Mouse (Mus musculus): ENCODE data around the gene Limch1. TPM values are rescaled to one million over a fixed set of nuclear protein-coding genes. Genes with fewer than 3 reads are reported as not detected.

Limch1 gene
- polyA plus RNA-seq, 1 experiment from 2014 or later: 22.2 TPM

GRCm38 (mm10) chr5:66865229-66865628, 119.6 kb downstream of the Limch1 start:
- Histone ChIP-seq H3K27me3 (ENCODE audit: control insufficient read depth, insufficient read depth, low read length) (no peaks in the 10 kb centered on the region), H3K9ac (ENCODE audit: low read length) (no peak overlapping the region), H3K9me3 (replicated peaks; ENCODE audit: control insufficient read depth, low read length) (no peaks in the 10 kb centered on the region), H3K36me3 (ENCODE audit: control insufficient read depth, insufficient read depth) (no peaks in the 10 kb centered on the region), H3K4me3 (ENCODE audit: low read length) (no peak overlapping the region), H3K4me2 (ENCODE audit: low read depth, low read length) (no peak overlapping the region), H3K4me1 (ENCODE audit: control insufficient read depth, insufficient read depth, low read length) (peaks cover 12% of the 10 kb centered on the region), H3K27ac (ENCODE audit: low read length) (no peak overlapping the region)
- no peak for ATAC-seq (replicated peaks; ENCODE audit: extremely low read depth, insufficient read depth, low FRiP score)
- WGBS: 52% methylated on average over 5 of the region's 5 CpGs

GRCm38 (mm10) chr5:66866019-66866418, 120.4 kb downstream of the Limch1 start:
- WGBS: 68% methylated on average over 8 of the region's 8 CpGs
- Histone ChIP-seq H3K4me2 (ENCODE audit: low read depth, low read length) (no peak overlapping the region), H3K9me3 (replicated peaks; ENCODE audit: control insufficient read depth, low read length) (no peaks in the 10 kb centered on the region), H3K36me3 (ENCODE audit: control insufficient read depth, insufficient read depth) (no peaks in the 10 kb centered on the region), H3K27me3 (ENCODE audit: control insufficient read depth, insufficient read depth, low read length) (no peaks in the 10 kb centered on the region), H3K4me3 (ENCODE audit: low read length) (no peak overlapping the region), H3K9ac (ENCODE audit: low read length) (no peak overlapping the region), H3K4me1 (ENCODE audit: control insufficient read depth, insufficient read depth, low read length) (peaks cover 8% of the 10 kb centered on the region), H3K27ac (ENCODE audit: low read length) (no peak overlapping the region)
- ATAC-seq (replicated peaks; ENCODE audit: extremely low read depth, insufficient read depth, low FRiP score): no peak

- no peak for ATAC-seq (replicated peaks; ENCODE audit: extremely low read depth, insufficient read depth, low FRiP score)
- Histone ChIP-seq H3K4me2 (ENCODE audit: low read depth, low read length) (no peak overlapping the region), H3K9ac (ENCODE audit: low read length) (no peak overlapping the region), H3K4me1 (ENCODE audit: control insufficient read depth, insufficient read depth, low read length) (no peaks in the 10 kb centered on the region), H3K36me3 (ENCODE audit: control insufficient read depth, insufficient read depth) (no peaks in the 10 kb centered on the region), H3K4me3 (ENCODE audit: low read length) (no peak overlapping the region), H3K27ac (ENCODE audit: low read length) (no peak overlapping the region), H3K9me3 (replicated peaks; ENCODE audit: control insufficient read depth, low read length) (0 out of 2 replicates have a peak, but pooled peaks cover 3% of the 10 kb centered on the region), H3K27me3 (ENCODE audit: control insufficient read depth, insufficient read depth, low read length) (no peaks in the 10 kb centered on the region)
- 89% methylated on average over 4 of the region's 4 CpGs for WGBS
These were observed 123.9 kb downstream of the Limch1 start for GRCm38 (mm10) chr5:66869545-66869944.

GRCm38 (mm10) chr5:66871521-66872050, 126.0 kb downstream of the Limch1 start:
- Histone ChIP-seq H3K4me2 (ENCODE audit: low read depth, low read length) (no peak overlapping the region), H3K9me3 (replicated peaks; ENCODE audit: control insufficient read depth, low read length) (0 out of 2 replicates have a peak, but pooled peaks cover 3% of the 10 kb centered on the region), H3K9ac (ENCODE audit: low read length) (no peak overlapping the region), H3K36me3 (ENCODE audit: control insufficient read depth, insufficient read depth) (no peaks in the 10 kb centered on the region), H3K4me1 (ENCODE audit: control insufficient read depth, insufficient read depth, low read length) (no peaks in the 10 kb centered on the region; the same call in 1 of the 2 replicates), H3K27ac (ENCODE audit: low read length) (peak overlapping the region; percentile 25), H3K27me3 (ENCODE audit: control insufficient read depth, insufficient read depth, low read length) (no peaks in the 10 kb centered on the region), H3K4me3 (ENCODE audit: low read length) (no peak overlapping the region)
- ATAC-seq (replicated peaks; ENCODE audit: extremely low read depth, insufficient read depth, low FRiP score): no peak
- WGBS: 70% methylated on average over 11 of the region's 11 CpGs

GRCm38 (mm10) chr5:66872053-66872452, 126.4 kb downstream of the Limch1 start:
- no peak for ATAC-seq (replicated peaks; ENCODE audit: extremely low read depth, insufficient read depth, low FRiP score)
- Histone ChIP-seq H3K27me3 (ENCODE audit: control insufficient read depth, insufficient read depth, low read length) (no peaks in the 10 kb centered on the region), H3K4me2 (ENCODE audit: low read depth, low read length) (no peak overlapping the region), H3K9ac (ENCODE audit: low read length) (no peak overlapping the region), H3K9me3 (replicated peaks; ENCODE audit: control insufficient read depth, low read length) (0 out of 2 replicates have a peak, but pooled peaks cover 3% of the 10 kb centered on the region), H3K36me3 (ENCODE audit: control insufficient read depth, insufficient read depth) (no peaks in the 10 kb centered on the region), H3K4me1 (ENCODE audit: control insufficient read depth, insufficient read depth, low read length) (no peaks in the 10 kb centered on the region; the same call in 1 of the 2 replicates), H3K4me3 (ENCODE audit: low read length) (no peak overlapping the region), H3K27ac (ENCODE audit: low read length) (peak overlapping the region; percentile 25)
- 74% methylated on average over 4 of the region's 4 CpGs for WGBS

GRCm38 (mm10) chr5:66872681-66873080, 127.1 kb downstream of the Limch1 start:
- H3K9ac ChIP-seq (ENCODE audit: low read length): no peak overlapping the region
- no peaks in the 10 kb centered on the region for H3K36me3 ChIP-seq (ENCODE audit: control insufficient read depth, insufficient read depth)
- ATAC-seq (replicated peaks; ENCODE audit: extremely low read depth, insufficient read depth, low FRiP score): no peak
- WGBS: 90% methylated on average over 6 of the region's 6 CpGs
- H3K4me2 ChIP-seq (ENCODE audit: low read depth, low read length): no peak overlapping the region
- 0 out of 2 replicates have a peak, but pooled peaks cover 3% of the 10 kb centered on the region for H3K9me3 ChIP-seq (replicated peaks; ENCODE audit: control insufficient read depth, low read length)
- H3K4me3 ChIP-seq (ENCODE audit: low read length): no peak overlapping the region
- H3K27ac ChIP-seq (ENCODE audit: low read length): no peak overlapping the region
- no peaks in the 10 kb centered on the region for H3K27me3 ChIP-seq (ENCODE audit: control insufficient read depth, insufficient read depth, low read length)
- H3K4me1 ChIP-seq (ENCODE audit: control insufficient read depth, insufficient read depth, low read length): no peaks in the 10 kb centered on the region; the same call in 1 of the 2 replicates

- H3K27me3 ChIP-seq (ENCODE audit: control insufficient read depth, insufficient read depth, low read length): no peaks in the 10 kb centered on the region
- WGBS: 61% methylated on average over 10 of the region's 10 CpGs
- H3K36me3 ChIP-seq (ENCODE audit: control insufficient read depth, insufficient read depth): no peaks in the 10 kb centered on the region
- 0 out of 2 replicates have a peak, but pooled peaks cover 3% of the 10 kb centered on the region for H3K9me3 ChIP-seq (replicated peaks; ENCODE audit: control insufficient read depth, low read length)
- no peak overlapping the region for H3K4me2 ChIP-seq (ENCODE audit: low read depth, low read length)
- ATAC-seq (replicated peaks; ENCODE audit: extremely low read depth, insufficient read depth, low FRiP score): no peak
- H3K27ac ChIP-seq (ENCODE audit: low read length): no peak overlapping the region
- no peak overlapping the region for H3K9ac ChIP-seq (ENCODE audit: low read length)
- no peak overlapping the region for H3K4me3 ChIP-seq (ENCODE audit: low read length)
- H3K4me1 ChIP-seq (ENCODE audit: control insufficient read depth, insufficient read depth, low read length): no peaks in the 10 kb centered on the region; the same call in 1 of the 2 replicates
These were observed 130.6 kb downstream of the Limch1 start for GRCm38 (mm10) chr5:66876018-66876805.

- no peak for ATAC-seq (replicated peaks; ENCODE audit: extremely low read depth, insufficient read depth, low FRiP score)
- Histone ChIP-seq H3K4me1 (ENCODE audit: control insufficient read depth, insufficient read depth, low read length) (peaks cover 4% of the 10 kb centered on the region; the same call in 1 of the 2 replicates), H3K4me2 (ENCODE audit: low read depth, low read length) (no peak overlapping the region), H3K27me3 (ENCODE audit: control insufficient read depth, insufficient read depth, low read length) (no peaks in the 10 kb centered on the region), H3K27ac (ENCODE audit: low read length) (no peak overlapping the region), H3K9me3 (replicated peaks; ENCODE audit: control insufficient read depth, low read length) (0 out of 2 replicates have a peak, but pooled peaks cover 3% of the 10 kb centered on the region), H3K9ac (ENCODE audit: low read length) (no peak overlapping the region), H3K36me3 (ENCODE audit: control insufficient read depth, insufficient read depth) (no peaks in the 10 kb centered on the region), H3K4me3 (ENCODE audit: low read length) (no peak overlapping the region)
- 60% methylated on average over 5 of the region's 5 CpGs for WGBS
These were observed 131.4 kb downstream of the Limch1 start for GRCm38 (mm10) chr5:66877066-66877465.

- H3K27me3 ChIP-seq (ENCODE audit: control insufficient read depth, insufficient read depth, low read length): no peaks in the 10 kb centered on the region
- H3K4me3 ChIP-seq (ENCODE audit: low read length): no peak overlapping the region
- no peak overlapping the region for H3K27ac ChIP-seq (ENCODE audit: low read length)
- ATAC-seq (replicated peaks; ENCODE audit: extremely low read depth, insufficient read depth, low FRiP score): no peak
- no peak overlapping the region for H3K9ac ChIP-seq (ENCODE audit: low read length)
- H3K9me3 ChIP-seq (replicated peaks; ENCODE audit: control insufficient read depth, low read length): no peaks in the 10 kb centered on the region
- no peaks in the 10 kb centered on the region for H3K36me3 ChIP-seq (ENCODE audit: control insufficient read depth, insufficient read depth)
- WGBS: 23% methylated on average over 3 of the region's 3 CpGs
- H3K4me1 ChIP-seq (ENCODE audit: control insufficient read depth, insufficient read depth, low read length): peaks cover 4% of the 10 kb centered on the region; the same call in 1 of the 2 replicates
- no peak overlapping the region for H3K4me2 ChIP-seq (ENCODE audit: low read depth, low read length)
These were observed 136.3 kb downstream of the Limch1 start for GRCm38 (mm10) chr5:66881901-66882341.

Measured in heart, embryonic 16.5 days (tissue).